Mouse (Mus musculus): ENCODE results near the gene Hs3st6. TPM values are rescaled to one million over a fixed set of nuclear protein-coding genes. Genes with fewer than 3 reads are reported as not detected.

Hs3st6 gene
- polyA plus RNA-seq, 1 experiment: not detected

GRCm38 (mm10) chr17:24765016-24765905 lies 12.5 kb downstream of the Hs3st6 start:
- TF ChIP-seq POLR2A (IDR thresholded peaks at IDR 0.05; ENCODE audit: low read depth, low read length) (no peak), CTCF (IDR thresholded peaks at IDR 0.05; ENCODE audit: borderline replicate concordance, insufficient read depth, low read length) (no peak)
- H3K27ac ChIP-seq (ENCODE audit: insufficient read depth, low read length): no peak overlapping the region
- no peak overlapping the region for H3K4me3 ChIP-seq (ENCODE audit: insufficient read depth, low read length)
- H3K4me1 ChIP-seq (ENCODE audit: control insufficient read depth, insufficient read depth, low read length): no peaks in the 10 kb centered on the region

- no peak for TF ChIP-seq CTCF (IDR thresholded peaks at IDR 0.05; ENCODE audit: borderline replicate concordance, insufficient read depth, low read length)
- no peak for TF ChIP-seq POLR2A (IDR thresholded peaks at IDR 0.05; ENCODE audit: low read depth, low read length)
- Histone ChIP-seq H3K4me3 (ENCODE audit: insufficient read depth, low read length) (no peak overlapping the region), H3K27ac (ENCODE audit: insufficient read depth, low read length) (no peak overlapping the region), H3K4me1 (ENCODE audit: control insufficient read depth, insufficient read depth, low read length) (no peaks in the 10 kb centered on the region)
These were observed 13.6 kb downstream of the Hs3st6 start for GRCm38 (mm10) chr17:24766266-24766875.

- TF ChIP-seq CTCF (IDR thresholded peaks at IDR 0.05; ENCODE audit: borderline replicate concordance, insufficient read depth, low read length) (no peak), POLR2A (IDR thresholded peaks at IDR 0.05; ENCODE audit: low read depth, low read length) (no peak)
- Histone ChIP-seq H3K27ac (ENCODE audit: insufficient read depth, low read length) (no peak overlapping the region), H3K4me1 (ENCODE audit: control insufficient read depth, insufficient read depth, low read length) (no peaks in the 10 kb centered on the region), H3K4me3 (ENCODE audit: insufficient read depth, low read length) (no peak overlapping the region)
These were observed 16.4 kb downstream of the Hs3st6 start for GRCm38 (mm10) chr17:24769146-24769545.

- TF ChIP-seq POLR2A (IDR thresholded peaks at IDR 0.05; ENCODE audit: low read depth, low read length) (no peak), CTCF (IDR thresholded peaks at IDR 0.05; ENCODE audit: borderline replicate concordance, insufficient read depth, low read length) (no peak)
- Histone ChIP-seq H3K4me1 (ENCODE audit: control insufficient read depth, insufficient read depth, low read length) (no peaks in the 10 kb centered on the region), H3K4me3 (ENCODE audit: insufficient read depth, low read length) (no peak overlapping the region), H3K27ac (ENCODE audit: insufficient read depth, low read length) (no peak overlapping the region)
These were observed 20.5 kb downstream of the Hs3st6 start for GRCm38 (mm10) chr17:24773241-24773640.

GRCm38 (mm10) chr17:24775173-24775572 lies 22.4 kb downstream of the Hs3st6 start:
- Histone ChIP-seq H3K4me3 (ENCODE audit: insufficient read depth, low read length) (no peak overlapping the region), H3K4me1 (ENCODE audit: control insufficient read depth, insufficient read depth, low read length) (no peaks in the 10 kb centered on the region), H3K27ac (ENCODE audit: insufficient read depth, low read length) (no peak overlapping the region)
- no peak for TF ChIP-seq POLR2A (IDR thresholded peaks at IDR 0.05; ENCODE audit: low read depth, low read length)
- no peak for TF ChIP-seq CTCF (IDR thresholded peaks at IDR 0.05; ENCODE audit: borderline replicate concordance, insufficient read depth, low read length)

GRCm38 (mm10) chr17:24777073-24777472 lies 24.3 kb downstream of the Hs3st6 start:
- no peaks in the 10 kb centered on the region for H3K4me1 ChIP-seq (ENCODE audit: control insufficient read depth, insufficient read depth, low read length)
- H3K27ac ChIP-seq (ENCODE audit: insufficient read depth, low read length): no peak overlapping the region
- H3K4me3 ChIP-seq (ENCODE audit: insufficient read depth, low read length): no peak overlapping the region
- TF ChIP-seq CTCF (IDR thresholded peaks at IDR 0.05; ENCODE audit: borderline replicate concordance, insufficient read depth, low read length) (no peak), POLR2A (IDR thresholded peaks at IDR 0.05; ENCODE audit: low read depth, low read length) (no peak)

- no peak for TF ChIP-seq POLR2A (IDR thresholded peaks at IDR 0.05; ENCODE audit: low read depth, low read length)
- TF ChIP-seq CTCF (IDR thresholded peaks at IDR 0.05; ENCODE audit: borderline replicate concordance, insufficient read depth, low read length): no peak
- Histone ChIP-seq H3K4me3 (ENCODE audit: insufficient read depth, low read length) (no peak overlapping the region), H3K27ac (ENCODE audit: insufficient read depth, low read length) (no peak overlapping the region), H3K4me1 (ENCODE audit: control insufficient read depth, insufficient read depth, low read length) (no peaks in the 10 kb centered on the region)
These were observed 28.0 kb downstream of the Hs3st6 start for GRCm38 (mm10) chr17:24780821-24781220.

- H3K4me3 ChIP-seq (ENCODE audit: insufficient read depth, low read length): no peak overlapping the region
- H3K4me1 ChIP-seq (ENCODE audit: control insufficient read depth, insufficient read depth, low read length): no peaks in the 10 kb centered on the region
- TF ChIP-seq POLR2A (IDR thresholded peaks at IDR 0.05; ENCODE audit: low read depth, low read length) (no peak), CTCF (IDR thresholded peaks at IDR 0.05; ENCODE audit: borderline replicate concordance, insufficient read depth, low read length) (no peak)
- H3K27ac ChIP-seq (ENCODE audit: insufficient read depth, low read length): no peak overlapping the region
These were observed 39.4 kb downstream of the Hs3st6 start for GRCm38 (mm10) chr17:24792190-24792589.

- TF ChIP-seq POLR2A (IDR thresholded peaks at IDR 0.05; ENCODE audit: low read depth, low read length): no peak
- no peak for TF ChIP-seq CTCF (IDR thresholded peaks at IDR 0.05; ENCODE audit: borderline replicate concordance, insufficient read depth, low read length)
- Histone ChIP-seq H3K4me3 (ENCODE audit: insufficient read depth, low read length) (no peak overlapping the region), H3K27ac (ENCODE audit: insufficient read depth, low read length) (no peak overlapping the region), H3K4me1 (ENCODE audit: control insufficient read depth, insufficient read depth, low read length) (no peaks in the 10 kb centered on the region)
These were observed 42.0 kb downstream of the Hs3st6 start for GRCm38 (mm10) chr17:24794791-24795190.

GRCm38 (mm10) chr17:24796969-24797368 lies 44.2 kb downstream of the Hs3st6 start:
- H3K27ac ChIP-seq (ENCODE audit: insufficient read depth, low read length): no peak overlapping the region
- H3K4me3 ChIP-seq (ENCODE audit: insufficient read depth, low read length): no peak overlapping the region
- no peak for TF ChIP-seq POLR2A (IDR thresholded peaks at IDR 0.05; ENCODE audit: low read depth, low read length)
- no peak for TF ChIP-seq CTCF (IDR thresholded peaks at IDR 0.05; ENCODE audit: borderline replicate concordance, insufficient read depth, low read length)
- H3K4me1 ChIP-seq (ENCODE audit: control insufficient read depth, insufficient read depth, low read length): no peaks in the 10 kb centered on the region
